Mouse (Mus musculus): Measurements from ENCODE around the gene Iqgap3. TPM values are rescaled to one million over a fixed set of nuclear protein-coding genes. Genes with fewer than 3 reads are reported as not detected.

Gene Iqgap3
- polyA plus RNA-seq, 1 experiment from 2014 or later: 2.8 TPM

- no peaks in the 10 kb centered on the region for H3K27me3 ChIP-seq (replicated peaks; ENCODE audit: control insufficient read depth, insufficient read depth, low read length)
- H3K27ac ChIP-seq (ENCODE audit: low read depth, low read length): no peak overlapping the region
- H3K4me2 ChIP-seq (ENCODE audit: low read length): no peak overlapping the region
- H3K4me1 ChIP-seq (ENCODE audit: control insufficient read depth, insufficient read depth, low read depth, low read length): no peaks in the 10 kb centered on the region
- H3K36me3 ChIP-seq (ENCODE audit: control insufficient read depth, insufficient read depth, low read length): no peaks in the 10 kb centered on the region; the same call in 1 of the 2 replicates
- no peak for ATAC-seq
- no peak overlapping the region for H3K9ac ChIP-seq (ENCODE audit: low read depth, low read length)
- no peak overlapping the region for H3K4me3 ChIP-seq (ENCODE audit: low read length)
- 89% methylated on average over 6 of the region's 6 CpGs for WGBS
- no peaks in the 10 kb centered on the region for H3K9me3 ChIP-seq (ENCODE audit: control insufficient read depth, low read length)
Observed at GRCm38 (mm10) chr3:88109126-88109525, 27.4 kb downstream of the Iqgap3 start.

- WGBS: 95% methylated on average over 12 of the region's 12 CpGs
- ATAC-seq: no peak
Observed at GRCm38 (mm10) chr3:88114396-88114795, 32.6 kb downstream of the Iqgap3 start.

GRCm38 (mm10) chr3:88120117-88120651 lies 38.4 kb downstream of the Iqgap3 start:
- no peak overlapping the region for H3K4me2 ChIP-seq (ENCODE audit: low read length)
- WGBS: 91% methylated on average over 19 of the region's 19 CpGs
- H3K36me3 ChIP-seq (ENCODE audit: control insufficient read depth, insufficient read depth, low read length): no peaks in the 10 kb centered on the region
- H3K4me1 ChIP-seq (ENCODE audit: control insufficient read depth, insufficient read depth, low read depth, low read length): no peaks in the 10 kb centered on the region
- no peaks in the 10 kb centered on the region for H3K9me3 ChIP-seq (ENCODE audit: control insufficient read depth, low read length)
- no peak overlapping the region for H3K9ac ChIP-seq (ENCODE audit: low read depth, low read length)
- H3K4me3 ChIP-seq (ENCODE audit: low read length): no peak overlapping the region
- no peak overlapping the region for H3K27ac ChIP-seq (ENCODE audit: low read depth, low read length)
- ATAC-seq: no peak
- no peaks in the 10 kb centered on the region for H3K27me3 ChIP-seq (replicated peaks; ENCODE audit: control insufficient read depth, insufficient read depth, low read length)

More at GRCm38 (mm10) chr3:88114396-88114795, 32.6 kb downstream of the Iqgap3 start:
- Histone ChIP-seq H3K4me3 (ENCODE audit: low read length) (no peak overlapping the region), H3K27me3 (replicated peaks; ENCODE audit: control insufficient read depth, insufficient read depth, low read length) (no peaks in the 10 kb centered on the region), H3K36me3 (ENCODE audit: control insufficient read depth, insufficient read depth, low read length) (no peaks in the 10 kb centered on the region), H3K4me2 (ENCODE audit: low read length) (no peak overlapping the region), H3K27ac (ENCODE audit: low read depth, low read length) (no peak overlapping the region), H3K4me1 (ENCODE audit: control insufficient read depth, insufficient read depth, low read depth, low read length) (no peaks in the 10 kb centered on the region), H3K9me3 (ENCODE audit: control insufficient read depth, low read length) (no peaks in the 10 kb centered on the region), H3K9ac (ENCODE audit: low read depth, low read length) (no peak overlapping the region)

- Histone ChIP-seq H3K4me3 (ENCODE audit: low read length) (no peak overlapping the region), H3K9ac (ENCODE audit: low read depth, low read length) (no peak overlapping the region), H3K27ac (ENCODE audit: low read depth, low read length) (no peak overlapping the region), H3K4me1 (ENCODE audit: control insufficient read depth, insufficient read depth, low read depth, low read length) (no peaks in the 10 kb centered on the region), H3K36me3 (ENCODE audit: control insufficient read depth, insufficient read depth, low read length) (no peaks in the 10 kb centered on the region), H3K27me3 (replicated peaks; ENCODE audit: control insufficient read depth, insufficient read depth, low read length) (no peaks in the 10 kb centered on the region), H3K9me3 (ENCODE audit: control insufficient read depth, low read length) (no peaks in the 10 kb centered on the region), H3K4me2 (ENCODE audit: low read length) (no peak overlapping the region)
- no peak for ATAC-seq
- WGBS: 67% methylated on average over 14 of the region's 14 CpGs
Observed at GRCm38 (mm10) chr3:88121164-88122131, 39.7 kb downstream of the Iqgap3 start.

GRCm38 (mm10) chr3:88125195-88125594 lies 43.4 kb downstream of the Iqgap3 start:
- H3K27me3 ChIP-seq (replicated peaks; ENCODE audit: control insufficient read depth, insufficient read depth, low read length): no peaks in the 10 kb centered on the region
- H3K27ac ChIP-seq (ENCODE audit: low read depth, low read length): no peak overlapping the region
- no peaks in the 10 kb centered on the region for H3K36me3 ChIP-seq (ENCODE audit: control insufficient read depth, insufficient read depth, low read length)
- H3K4me3 ChIP-seq (ENCODE audit: low read length): no peak overlapping the region
- H3K9me3 ChIP-seq (ENCODE audit: control insufficient read depth, low read length): no peaks in the 10 kb centered on the region
- H3K9ac ChIP-seq (ENCODE audit: low read depth, low read length): no peak overlapping the region
- no peak for ATAC-seq
- no peaks in the 10 kb centered on the region for H3K4me1 ChIP-seq (ENCODE audit: control insufficient read depth, insufficient read depth, low read depth, low read length)
- H3K4me2 ChIP-seq (ENCODE audit: low read length): no peak overlapping the region
- WGBS: 76% methylated on average over 4 of the region's 4 CpGs

- Histone ChIP-seq H3K4me1 (ENCODE audit: control insufficient read depth, insufficient read depth, low read depth, low read length) (no peaks in the 10 kb centered on the region), H3K27ac (ENCODE audit: low read depth, low read length) (no peak overlapping the region), H3K4me3 (ENCODE audit: low read length) (no peak overlapping the region), H3K27me3 (replicated peaks; ENCODE audit: control insufficient read depth, insufficient read depth, low read length) (no peaks in the 10 kb centered on the region), H3K9ac (ENCODE audit: low read depth, low read length) (no peak overlapping the region), H3K9me3 (ENCODE audit: control insufficient read depth, low read length) (no peaks in the 10 kb centered on the region), H3K4me2 (ENCODE audit: low read length) (no peak overlapping the region), H3K36me3 (ENCODE audit: control insufficient read depth, insufficient read depth, low read length) (no peaks in the 10 kb centered on the region)
- 86% methylated on average over 7 of the region's 7 CpGs for WGBS
- ATAC-seq: no peak
Observed at GRCm38 (mm10) chr3:88126181-88126580, 44.4 kb downstream of the Iqgap3 start.

DNA sequence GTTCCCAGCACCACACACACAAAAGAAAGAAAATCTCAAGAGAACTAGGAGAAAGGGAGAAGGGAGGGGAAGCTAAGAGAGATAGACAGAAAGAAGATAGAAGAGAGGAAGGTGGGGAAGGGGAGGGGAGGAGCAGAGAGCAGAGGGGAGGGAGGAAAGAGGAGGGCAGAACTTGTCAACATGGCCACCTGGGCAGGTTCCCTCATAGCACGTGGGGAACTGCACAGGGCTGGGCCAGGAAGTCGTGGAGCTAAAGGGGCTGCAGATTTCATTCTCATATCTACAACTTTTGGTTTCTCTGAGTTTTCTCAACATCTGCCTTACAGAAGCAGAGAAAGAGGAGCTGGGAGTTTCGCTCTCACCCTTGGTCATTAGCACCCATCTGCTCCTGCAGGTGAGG lies 45.9 kb downstream of the Iqgap3 start:
- WGBS: 67% methylated on average over 3 of the region's 3 CpGs
- Histone ChIP-seq H3K4me2 (ENCODE audit: low read length) (no peak overlapping the region), H3K9me3 (ENCODE audit: control insufficient read depth, low read length) (no peaks in the 10 kb centered on the region), H3K27ac (ENCODE audit: low read depth, low read length) (no peak overlapping the region), H3K4me3 (ENCODE audit: low read length) (no peak overlapping the region), H3K4me1 (ENCODE audit: control insufficient read depth, insufficient read depth, low read depth, low read length) (no peaks in the 10 kb centered on the region), H3K27me3 (replicated peaks; ENCODE audit: control insufficient read depth, insufficient read depth, low read length) (no peaks in the 10 kb centered on the region), H3K36me3 (ENCODE audit: control insufficient read depth, insufficient read depth, low read length) (no peaks in the 10 kb centered on the region), H3K9ac (ENCODE audit: low read depth, low read length) (no peak overlapping the region)
- no peak for ATAC-seq

- 77% methylated on average over 5 of the region's 5 CpGs for WGBS
- Histone ChIP-seq H3K27ac (ENCODE audit: low read depth, low read length) (no peak overlapping the region), H3K9me3 (ENCODE audit: control insufficient read depth, low read length) (no peaks in the 10 kb centered on the region), H3K4me2 (ENCODE audit: low read length) (no peak overlapping the region), H3K36me3 (ENCODE audit: control insufficient read depth, insufficient read depth, low read length) (no peaks in the 10 kb centered on the region), H3K4me1 (ENCODE audit: control insufficient read depth, insufficient read depth, low read depth, low read length) (no peaks in the 10 kb centered on the region; the same call in 1 of the 2 replicates), H3K4me3 (ENCODE audit: low read length) (no peak overlapping the region), H3K27me3 (replicated peaks; ENCODE audit: control insufficient read depth, insufficient read depth, low read length) (no peaks in the 10 kb centered on the region), H3K9ac (ENCODE audit: low read depth, low read length) (no peak overlapping the region)
- ATAC-seq: no peak
Observed at GRCm38 (mm10) chr3:88128056-88128455, 46.3 kb downstream of the Iqgap3 start.

- 49% methylated on average over 4 of the region's 4 CpGs for WGBS
- no peak overlapping the region for H3K27ac ChIP-seq (ENCODE audit: low read depth, low read length)
- H3K36me3 ChIP-seq (ENCODE audit: control insufficient read depth, insufficient read depth, low read length): no peaks in the 10 kb centered on the region
- no peak overlapping the region for H3K9ac ChIP-seq (ENCODE audit: low read depth, low read length)
- H3K9me3 ChIP-seq (ENCODE audit: control insufficient read depth, low read length): no peaks in the 10 kb centered on the region
- H3K4me3 ChIP-seq (ENCODE audit: low read length): no peak overlapping the region
- ATAC-seq: no peak
- H3K4me2 ChIP-seq (ENCODE audit: low read length): no peak overlapping the region
- H3K27me3 ChIP-seq (replicated peaks; ENCODE audit: control insufficient read depth, insufficient read depth, low read length): no peaks in the 10 kb centered on the region
- H3K4me1 ChIP-seq (ENCODE audit: control insufficient read depth, insufficient read depth, low read depth, low read length): peaks cover 2% of the 10 kb centered on the region; the same call in 1 of the 2 replicates
Observed at GRCm38 (mm10) chr3:88129006-88129405, 47.2 kb downstream of the Iqgap3 start.

All from hindbrain, embryonic 16.5 days (tissue).